Mouse (Mus musculus): ENCODE results near the gene Susd6. TPM values are rescaled to one million over a fixed set of nuclear protein-coding genes. Genes with fewer than 3 reads are reported as not detected.
"Not testable (repeated sequence)": the region's sequence is repeated elsewhere in the genome, so short reads cannot be mapped to it uniquely, and the experiment has no call there.

The Susd6 gene
- polyA plus RNA-seq, 2 experiments: 11.1 to 11.6 TPM

GRCm38 (mm10) chr12:80788188-80788587 is 2.1 kb upstream of the Susd6 start:
- no peak overlapping the region for H3K27ac ChIP-seq

GRCm38 (mm10) chr12:80789276-80789675 is 1.0 kb upstream of the Susd6 start:
- not testable (repeated sequence) for ATAC-seq (ENCODE audit: insufficient read depth); H3K27me3 ChIP-seq (ENCODE audit: control insufficient read depth, insufficient read depth, low read length); H3K9ac ChIP-seq (replicated peaks); H3K9me3 ChIP-seq (ENCODE audit: control insufficient read depth, low read length); H3K4me3 ChIP-seq (ENCODE audit: insufficient read depth in 1 of 2, low read depth in 2 of 2, low read length in 2 of 2); DNase-seq (ENCODE audit: low read depth in 3 of 3, low spot score in 3 of 3)
- H3K27ac ChIP-seq: peak overlapping the region; percentile 87
- H3K4me1 ChIP-seq (replicated peaks; ENCODE audit: control insufficient read depth in 2 of 2, insufficient read depth in 2 of 2, low read length in 1 of 2): peaks cover 53 to 58% of the 10 kb centered on the region in 2 experiments
- peaks cover 10% of the 10 kb centered on the region for H3K36me3 ChIP-seq (replicated peaks; ENCODE audit: control insufficient read depth, insufficient read depth, low read depth)
- 66% methylated on average over 4 of the region's 4 CpGs for WGBS (ENCODE audit: insufficient replicate concordance)
- peak overlapping the region; percentile 73 for H3K4me2 ChIP-seq (ENCODE audit: low read depth)

More at GRCm38 (mm10) chr12:80788188-80788587, 2.1 kb upstream of the Susd6 start:
- 78% methylated on average over 3 of the region's 3 CpGs for WGBS (ENCODE audit: insufficient replicate concordance)
- H3K4me3 ChIP-seq (ENCODE audit: insufficient read depth in 1 of 2, low read depth in 2 of 2, low read length in 2 of 2): no peak overlapping the region
- ATAC-seq (ENCODE audit: insufficient read depth): no peak
- peaks cover 2% of the 10 kb centered on the region for H3K36me3 ChIP-seq (replicated peaks; ENCODE audit: control insufficient read depth, insufficient read depth, low read depth)
- H3K4me2 ChIP-seq (ENCODE audit: low read depth): peak overlapping the region; percentile 9; the same call in 1 of the 2 replicates
- DNase-seq (ENCODE audit: low read depth in 3 of 3, low spot score in 3 of 3): no peak
- TF ChIP-seq CTCF (IDR thresholded peaks at IDR 0.05; ENCODE audit: low read depth) (no peak), EP300 (IDR thresholded peaks at IDR 0.05; ENCODE audit: low read depth) (no peak)
- no peaks in the 10 kb centered on the region for H3K27me3 ChIP-seq (ENCODE audit: control insufficient read depth, insufficient read depth, low read length)
- H3K9me3 ChIP-seq (ENCODE audit: control insufficient read depth, low read length): no peaks in the 10 kb centered on the region
- peaks cover 50 to 54% of the 10 kb centered on the region in 2 experiments for H3K4me1 ChIP-seq (replicated peaks; ENCODE audit: control insufficient read depth in 2 of 2, insufficient read depth in 2 of 2, low read length in 1 of 2)
- no peak overlapping the region for H3K9ac ChIP-seq (replicated peaks)

GRCm38 (mm10) chr12:80790700-80791570 is 625 bp downstream of the Susd6 start:
- H3K9me3 ChIP-seq (ENCODE audit: control insufficient read depth, low read length): no peaks in the 10 kb centered on the region
- WGBS (ENCODE audit: insufficient replicate concordance): under 1% methylated on average over 72 of the region's 80 CpGs

DNA sequence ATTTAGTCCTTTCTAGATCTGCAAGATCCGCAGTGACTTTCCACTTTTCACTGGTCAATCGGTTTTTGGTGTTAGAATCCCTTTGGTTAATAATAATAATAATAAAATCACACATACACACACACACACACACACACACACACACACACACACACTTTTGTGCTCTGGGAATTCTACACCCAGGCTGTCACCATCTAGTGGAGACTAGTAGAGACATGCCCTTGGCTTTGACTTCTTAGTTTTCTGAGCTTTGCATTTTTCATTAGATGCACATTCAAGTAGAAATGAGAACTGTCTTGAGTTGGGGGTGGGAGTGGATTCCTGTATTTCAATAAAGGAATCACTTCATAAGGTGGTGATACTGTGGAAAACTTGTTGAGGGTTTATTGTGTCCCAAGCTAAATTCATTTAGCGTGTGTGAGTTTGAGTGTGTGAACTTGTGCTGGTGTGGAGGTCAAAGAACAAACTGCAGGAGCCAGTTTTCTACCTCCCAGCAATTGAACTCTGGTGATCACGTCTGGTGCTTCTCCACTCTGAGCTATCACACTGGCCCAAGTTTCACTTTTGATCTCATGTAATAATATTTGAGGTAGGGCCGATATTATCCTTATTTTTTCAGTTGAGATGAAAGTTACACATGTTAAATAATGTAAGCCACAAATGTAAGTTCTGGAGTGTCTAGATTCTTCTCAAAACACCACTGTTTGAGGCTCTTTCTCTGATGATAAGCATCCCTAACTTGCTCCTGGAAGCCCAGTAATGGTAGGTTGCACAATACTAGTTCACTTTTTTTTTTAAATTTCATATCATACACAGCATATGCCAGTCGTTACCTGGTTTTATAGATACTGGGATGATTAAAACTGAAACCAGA is 1.5 kb downstream of the Susd6 start:
- DNase-seq (ENCODE audit: low read depth in 3 of 3, low spot score in 3 of 3) (peak in 1 of 3 experiments; percentile 53), ATAC-seq (ENCODE audit: insufficient read depth) (no peak)
- Histone ChIP-seq H3K9ac (replicated peaks) (peak overlapping the region; percentile 94), H3K4me3 (ENCODE audit: insufficient read depth in 1 of 2, low read depth in 2 of 2, low read length in 2 of 2) (peak overlapping the region; percentile 86 to 88), H3K27me3 (ENCODE audit: control insufficient read depth, insufficient read depth, low read length) (no peaks in the 10 kb centered on the region), H3K4me1 (replicated peaks; ENCODE audit: control insufficient read depth in 2 of 2, insufficient read depth in 2 of 2, low read length in 1 of 2) (peaks cover 43 to 45% of the 10 kb centered on the region in 2 experiments), H3K36me3 (replicated peaks; ENCODE audit: control insufficient read depth, insufficient read depth, low read depth) (peaks cover 10% of the 10 kb centered on the region), H3K9me3 (ENCODE audit: control insufficient read depth, low read length) (no peaks in the 10 kb centered on the region), H3K4me2 (ENCODE audit: low read depth) (peak overlapping the region; percentile 88), H3K27ac (peak overlapping the region; percentile 86)
- TF ChIP-seq EP300 (IDR thresholded peaks at IDR 0.05; ENCODE audit: low read depth): peak; percentile 71
- TF ChIP-seq CTCF (IDR thresholded peaks at IDR 0.05; ENCODE audit: low read depth): peak; percentile 52
- WGBS (ENCODE audit: insufficient replicate concordance): 9% methylated on average over 6 of the region's 6 CpGs

More at GRCm38 (mm10) chr12:80790700-80791570, 625 bp downstream of the Susd6 start:
- Histone ChIP-seq H3K27ac (peak overlapping the region; percentile 86), H3K4me3 (ENCODE audit: insufficient read depth in 1 of 2, low read depth in 2 of 2, low read length in 2 of 2) (peak overlapping the region; percentile 86 to 88), H3K4me1 (replicated peaks; ENCODE audit: control insufficient read depth in 2 of 2, insufficient read depth in 2 of 2, low read length in 1 of 2) (peaks cover 50 to 52% of the 10 kb centered on the region in 2 experiments), H3K9ac (replicated peaks) (peak overlapping the region; percentile 94), H3K36me3 (replicated peaks; ENCODE audit: control insufficient read depth, insufficient read depth, low read depth) (peaks cover 10% of the 10 kb centered on the region), H3K4me2 (ENCODE audit: low read depth) (peak overlapping the region; percentile 88), H3K27me3 (ENCODE audit: control insufficient read depth, insufficient read depth, low read length) (no peaks in the 10 kb centered on the region)
- ATAC-seq (ENCODE audit: insufficient read depth) (peak; percentile 69), DNase-seq (ENCODE audit: low read depth in 3 of 3, low spot score in 3 of 3) (no peak)
- no peak for TF ChIP-seq CTCF (IDR thresholded peaks at IDR 0.05; ENCODE audit: low read depth)
- TF ChIP-seq EP300 (IDR thresholded peaks at IDR 0.05; ENCODE audit: low read depth): no peak

All from liver, embryonic 14.5 days (tissue).